Mouse (Mus musculus) myocyte (in vitro differentiated cells): ENCODE results near the gene Gpi1. TPM values are rescaled to one million over a fixed set of nuclear protein-coding genes. Genes with fewer than 3 reads are reported as not detected.

Experiments
- H3K27me3 ChIP-seq: one replicate; pipeline ENCODE4 v1.6.1; 2011; ENCODE audit not compliant: control insufficient read depth, insufficient read depth, insufficient read length
- H3K36me3 ChIP-seq: one replicate; pipeline ENCODE4 v1.6.1; 2011; ENCODE audit not compliant: control insufficient read depth, insufficient read depth
- H3K4me2 ChIP-seq: one replicate; pipeline ENCODE4 v1.6.1; 2011; ENCODE audit warnings: low read depth, control low read depth
- H3K4me3 ChIP-seq: one replicate; pipeline ENCODE4 v1.5.1; 2011; ENCODE audit warnings: mild to moderate bottlenecking, control low read depth, moderate library complexity
- H3K79me2 ChIP-seq: one replicate; pipeline ENCODE4 v1.6.1; 2011; ENCODE audit not compliant: control insufficient read depth, insufficient read depth
- H3ac ChIP-seq: one replicate; pipeline ENCODE4 v1.6.1; 2011; ENCODE audit not compliant: control insufficient read depth, insufficient read length
- CEBPB ChIP-seq: IDR thresholded peaks from 2 replicates; pipeline ENCODE4 v1.6.1; 2011; ENCODE audit warnings: mild to moderate bottlenecking, moderate library complexity; ENCODE audit not compliant: poor library complexity, insufficient read depth, severe bottlenecking
- E2F4 ChIP-seq: IDR thresholded peaks from one replicate; pipeline ENCODE4 v1.6.1; 2011; ENCODE audit warnings: mild to moderate bottlenecking, control low read depth, moderate library complexity; ENCODE audit not compliant: insufficient read depth
- MAX ChIP-seq: IDR thresholded peaks from one replicate; pipeline ENCODE4 v1.6.1; 2011; ENCODE audit warnings: low read depth, mild to moderate bottlenecking, control low read depth
- MYOD1 ChIP-seq, 3 experiments: IDR thresholded peaks; one replicate each; pipeline ENCODE4 v1.6.1; 2011; ENCODE audit warnings: control low read depth in 2 of 3, low read depth in 2 of 3, mild to moderate bottlenecking in 2 of 3, moderate library complexity in 1 of 3; ENCODE audit not compliant: insufficient read length in 2 of 3, control insufficient read depth in 1 of 3
- MYOG ChIP-seq, 3 experiments: IDR thresholded peaks; one replicate each; pipeline ENCODE4 v1.6.1; 2011; ENCODE audit warnings: control low read depth in 2 of 3, low read depth in 2 of 3, mild to moderate bottlenecking in 2 of 3; ENCODE audit not compliant: insufficient read length in 2 of 3, control insufficient read depth in 1 of 3, insufficient read depth in 1 of 3
- POLR2A ChIP-seq: IDR thresholded peaks from one replicate; pipeline ENCODE4 v1.6.1; 2011; ENCODE audit warnings: low read depth, mild to moderate bottlenecking, control low read depth, moderate library complexity; ENCODE audit not compliant: insufficient read length
- POLR2AphosphoS2 ChIP-seq: IDR thresholded peaks from one replicate; pipeline ENCODE4 v1.6.1; 2011; ENCODE audit warnings: low read depth, control low read depth; ENCODE audit not compliant: insufficient read length
- REST ChIP-seq: IDR thresholded peaks from one replicate; pipeline ENCODE4 v1.6.1; 2011; ENCODE audit warnings: mild to moderate bottlenecking, control low read depth, moderate library complexity; ENCODE audit not compliant: insufficient read depth, insufficient read length
- SRF ChIP-seq: IDR thresholded peaks from one replicate; pipeline ENCODE4 v1.6.1; 2011; ENCODE audit warnings: low read depth; ENCODE audit not compliant: control insufficient read depth, insufficient read length
- TCF12 ChIP-seq: IDR thresholded peaks from one replicate; pipeline ENCODE4 v1.6.1; 2011; ENCODE audit warnings: mild to moderate bottlenecking, control low read depth; ENCODE audit not compliant: poor library complexity, insufficient read depth, severe bottlenecking
- TCF3 ChIP-seq: IDR thresholded peaks from one replicate; pipeline ENCODE4 v1.6.1; 2011; ENCODE audit warnings: low read depth, control low read depth; ENCODE audit not compliant: insufficient read length
- USF1 ChIP-seq: IDR thresholded peaks from one replicate; pipeline ENCODE4 v1.6.1; 2011; ENCODE audit warnings: low read depth, mild to moderate bottlenecking, control low read depth, moderate library complexity
- polyA plus RNA-seq: library from polyadenylated mRNA; unstranded; fragments of >200 nt; fragmentation: generic; extraction: Trizol; gene quantifications from one replicate; pipeline ENCODE4 v1.2.1, GENCODE M21; 2012; ENCODE audit warnings: missing spikeins

The Gpi1 gene
- polyA plus RNA-seq, 1 experiment: 671 TPM

- no peak overlapping the region for H3K4me2 ChIP-seq
- H3K36me3 ChIP-seq: no peaks in the 10 kb centered on the region
- no peak overlapping the region for H3ac ChIP-seq
- no peak overlapping the region for H3K4me3 ChIP-seq
- H3K27me3 ChIP-seq: no peaks in the 10 kb centered on the region
- TF ChIP-seq POLR2AphosphoS2: no peak
- no peak for TF ChIP-seq SRF
- TF ChIP-seq CEBPB: no peak
- TF ChIP-seq USF1: no peak
- no peak for TF ChIP-seq TCF3
- no peak for TF ChIP-seq TCF12
- no peak for TF ChIP-seq POLR2A
- peaks cover 11% of the 10 kb centered on the region for H3K79me2 ChIP-seq
These were observed 57.9 kb downstream of the Gpi1 start for GRCm38 (mm10) chr7:34172251-34172650.

DNA sequence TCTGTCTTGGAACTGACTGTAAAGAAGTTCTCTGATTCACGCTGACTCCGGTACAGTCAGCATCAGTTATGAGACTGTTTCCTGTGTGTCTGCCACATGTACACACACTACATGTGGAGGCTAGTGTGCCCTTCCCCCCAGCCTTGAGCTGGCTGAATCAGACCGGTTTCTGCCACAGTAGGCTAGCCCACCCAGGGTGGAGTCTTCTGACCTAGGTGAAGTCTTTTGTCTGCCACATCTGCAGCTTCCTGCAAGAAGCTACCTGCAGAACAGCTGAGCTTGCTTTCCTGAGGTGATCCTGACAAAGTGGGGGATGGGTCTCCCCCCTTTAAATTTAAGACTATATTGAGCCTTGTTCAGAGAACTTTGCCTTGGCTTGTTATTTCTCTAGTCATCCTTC is 60.7 kb downstream of the Gpi1 start, which contains the start of gene Uba2:
Uba2 (minus strand) TSS at position 146 of the 400 bp plus-strand sequence.
- peak within 1 kb of the TSS; percentile 75 for H3ac ChIP-seq
- H3K79me2 ChIP-seq: peaks cover 36% of the 10 kb centered on the region
- H3K4me2 ChIP-seq: peak within 1 kb of the TSS; percentile 74
- peaks cover 10% of the 10 kb centered on the region for H3K36me3 ChIP-seq
- H3K27me3 ChIP-seq: no peaks in the 10 kb centered on the region
- peak within 1 kb of the TSS; percentile 57 for H3K4me3 ChIP-seq
- TF ChIP-seq E2F4 (no peak), USF1 (no peak), MYOD1 (IDR thresholded peaks at IDR 0.05; ENCODE audit: control insufficient read depth in 1 of 3, insufficient read length in 2 of 3, low read depth in 2 of 3) (no peak), TCF3 (no peak), CEBPB (no peak), MYOG (IDR thresholded peaks at IDR 0.05; ENCODE audit: control insufficient read depth in 1 of 3, insufficient read depth in 1 of 3, insufficient read length in 2 of 3, low read depth in 2 of 3) (no peak), POLR2AphosphoS2 (no peak), MAX (no peak), TCF12 (no peak), POLR2A (no peak), SRF (no peak), REST (no peak)

- Histone ChIP-seq H3K36me3 (peaks cover 16% of the 10 kb centered on the region), H3K79me2 (peaks cover 36% of the 10 kb centered on the region), H3K4me2 (peak overlapping the region; percentile 74), H3K27me3 (no peaks in the 10 kb centered on the region), H3ac (peak overlapping the region; percentile 75), H3K4me3 (peak overlapping the region; percentile 57)
- TF ChIP-seq POLR2AphosphoS2 (peak; percentile 95), CEBPB (no peak), MYOG (IDR thresholded peaks at IDR 0.05; ENCODE audit: control insufficient read depth in 1 of 3, insufficient read depth in 1 of 3, insufficient read length in 2 of 3, low read depth in 2 of 3) (peak in 1 of 3 experiments; percentile 4), TCF12 (no peak), E2F4 (peak; percentile 48), USF1 (no peak), MAX (no peak), REST (no peak), SRF (no peak), POLR2A (peak; percentile 96), MYOD1 (IDR thresholded peaks at IDR 0.05; ENCODE audit: control insufficient read depth in 1 of 3, insufficient read length in 2 of 3, low read depth in 2 of 3) (no peak), TCF3 (peak; percentile 10)
These were observed 61.5 kb downstream of the Gpi1 start for GRCm38 (mm10) chr7:34168470-34169251.

DNA sequence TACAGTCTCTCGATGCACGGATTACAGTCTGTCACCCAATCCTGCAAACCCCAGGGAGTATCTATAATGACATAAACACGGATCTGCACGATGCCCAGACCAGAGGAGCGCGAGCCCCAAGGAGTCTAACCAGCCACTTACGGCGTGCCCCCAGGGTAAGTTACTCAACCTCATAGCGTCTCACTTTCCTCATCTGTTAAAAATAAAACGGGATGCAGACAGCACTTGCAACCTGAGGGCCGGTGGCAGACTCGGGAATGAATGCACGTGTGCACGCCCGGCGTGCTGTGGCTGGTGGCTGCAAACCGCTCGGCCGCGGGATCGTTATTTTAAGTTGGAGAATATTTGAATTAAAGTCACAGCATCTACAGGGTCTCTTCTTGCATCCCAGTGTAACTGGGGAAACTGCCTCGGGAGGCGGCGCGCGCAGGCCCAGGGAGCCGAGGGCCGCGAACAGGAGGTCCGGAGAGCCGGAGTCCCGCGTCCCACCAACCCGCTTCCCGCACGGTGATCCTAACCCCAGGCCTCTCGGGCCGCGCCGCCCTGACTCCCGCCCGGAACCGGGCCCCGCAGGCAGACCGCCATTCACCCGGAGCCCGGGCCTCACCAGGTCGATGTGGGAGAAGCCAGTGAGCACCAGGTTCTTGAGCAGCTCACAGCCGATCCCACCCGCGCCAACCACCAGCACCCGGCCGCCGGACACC is 62.2 kb downstream of the Gpi1 start:
- Histone ChIP-seq H3ac (peak overlapping the region; percentile 75), H3K27me3 (no peaks in the 10 kb centered on the region), H3K79me2 (peaks cover 36% of the 10 kb centered on the region), H3K4me2 (peak overlapping the region; percentile 78), H3K36me3 (peaks cover 24% of the 10 kb centered on the region), H3K4me3 (peak overlapping the region; percentile 57)
- TF ChIP-seq POLR2A: no peak
- no peak for TF ChIP-seq MAX
- no peak for TF ChIP-seq CEBPB
